In genomic region chr5:132458498-132458897, GRCm38 (mm10) we compare ENCODE assay signal across 14 mouse cellular contexts.
DNase-seq lines count a peak whose midpoint lies in the region.
"Had no signal": no experiment of that assay in that cellular context is flagged by ENCODE, and none has a peak within 500 bp of the region (broad histone marks: within the 10 kb centered on the region; RNA-seq: fewer than 3 reads in every experiment).

No protein-coding gene starts in this region.

- peak; percentile 88 for DNase-seq in brain, adult 2 months (ENCODE audit: low read depth, low spot score)
- peak; percentile 69 to 83 for DNase-seq in frontal cortex, adult 2 months (ENCODE audit: extremely low spot score in 1 of 2, low spot score in 1 of 2)
- peak; percentile 57 to 81 for DNase-seq in left cerebral cortex, adult 18-20 months (ENCODE audit: low spot score in 2 of 2)
- DNase-seq in right cerebral cortex, postnatal 10 days (ENCODE audit: low spot score in 2 of 2): peak; percentile 52 to 72
- no peak for DNase-seq in cerebellum, adult 11 months
- DNase-seq in thymus, postnatal 4 days: no peak
- no peak for DNase-seq in spleen, adult 12 weeks (ENCODE audit: low spot score)
- DNase-seq: cerebellum, adult 9-11 months; kidney, adult 2 months; kidney, postnatal 25 days; lung, adult 2 months; lung, postnatal 36 days; spleen, adult 18-20 months; thymus, adult 2 months had no signal

Comparison
In these comparisons a context has a peak if more than half of its experiments do, and no peak if none do; other contexts are left out.
1. DNase-seq: peak in brain, adult 2 months (single experiment), frontal cortex, adult 2 months (2 of 2), left cerebral cortex, adult 18-20 months (2 of 2) and right cerebral cortex, postnatal 10 days (2 of 2); none in cerebellum, adult 11 months (single experiment), thymus, postnatal 4 days (single experiment) and spleen, adult 12 weeks (single experiment).